Mouse (Mus musculus): ENCODE results near the gene Pced1b. TPM values are rescaled to one million over a fixed set of nuclear protein-coding genes. Genes with fewer than 3 reads are reported as not detected.

Pced1b gene
- polyA plus RNA-seq, 1 experiment from 2014 or later = 3.3 TPM

DNA sequence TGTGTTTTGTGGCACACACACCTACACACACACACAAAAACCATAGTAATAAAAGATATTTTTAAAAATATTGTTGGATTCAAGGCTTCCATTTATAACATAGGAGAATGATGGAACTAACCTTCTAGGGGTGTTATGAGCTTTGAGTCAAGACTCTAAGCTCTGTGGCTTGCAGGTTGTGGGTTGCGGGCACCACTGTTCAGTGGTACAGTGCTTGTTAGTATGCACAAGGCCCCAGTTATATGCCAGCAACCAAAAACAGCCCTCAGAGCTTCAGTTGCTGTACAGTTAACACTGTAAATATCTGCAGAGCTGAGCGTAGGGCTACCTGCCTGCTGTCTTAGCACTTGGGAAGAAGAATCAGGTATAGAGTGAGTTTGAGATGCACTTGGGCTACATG lies 144.5 kb downstream of the Pced1b start:
- H3K27ac ChIP-seq = no peak overlapping the region
- H3K4me3 ChIP-seq (ENCODE audit: inconsistent target) = no peak overlapping the region
- H3K79me2 ChIP-seq (ENCODE audit: inconsistent target) = no peaks in the 10 kb centered on the region
- no peaks in the 10 kb centered on the region for H3K36me3 ChIP-seq (ENCODE audit: inconsistent target)
- WGBS (ENCODE audit: missing documents) = 96% methylated on average over 2 of the region's 2 CpGs

DNA sequence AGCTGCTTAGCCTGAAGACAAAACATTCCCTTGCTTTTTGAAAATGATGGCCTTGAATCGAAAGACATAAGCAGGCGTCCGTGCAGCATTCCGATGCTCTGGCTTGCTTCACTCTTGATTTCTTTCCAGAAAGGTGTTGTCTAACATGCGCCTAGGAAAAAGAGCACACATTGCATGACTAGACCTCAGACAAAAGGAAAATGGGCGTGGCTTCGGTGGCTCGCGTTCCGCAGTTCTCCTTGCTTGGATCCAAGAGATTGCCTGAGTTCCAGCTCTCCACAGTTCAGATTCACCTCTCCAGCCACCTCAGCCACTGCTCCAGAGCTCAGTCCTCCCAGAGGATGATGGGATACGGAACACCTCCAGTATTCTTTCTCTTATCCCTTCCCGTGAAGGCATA lies 147.7 kb downstream of the Pced1b start:
- Histone ChIP-seq H3K36me3 (ENCODE audit: inconsistent target) (no peaks in the 10 kb centered on the region), H3K79me2 (ENCODE audit: inconsistent target) (no peaks in the 10 kb centered on the region), H3K27ac (no peak overlapping the region), H3K4me3 (ENCODE audit: inconsistent target) (no peak overlapping the region)
- 90% methylated on average over 12 of the region's 12 CpGs for WGBS (ENCODE audit: missing documents)

DNA sequence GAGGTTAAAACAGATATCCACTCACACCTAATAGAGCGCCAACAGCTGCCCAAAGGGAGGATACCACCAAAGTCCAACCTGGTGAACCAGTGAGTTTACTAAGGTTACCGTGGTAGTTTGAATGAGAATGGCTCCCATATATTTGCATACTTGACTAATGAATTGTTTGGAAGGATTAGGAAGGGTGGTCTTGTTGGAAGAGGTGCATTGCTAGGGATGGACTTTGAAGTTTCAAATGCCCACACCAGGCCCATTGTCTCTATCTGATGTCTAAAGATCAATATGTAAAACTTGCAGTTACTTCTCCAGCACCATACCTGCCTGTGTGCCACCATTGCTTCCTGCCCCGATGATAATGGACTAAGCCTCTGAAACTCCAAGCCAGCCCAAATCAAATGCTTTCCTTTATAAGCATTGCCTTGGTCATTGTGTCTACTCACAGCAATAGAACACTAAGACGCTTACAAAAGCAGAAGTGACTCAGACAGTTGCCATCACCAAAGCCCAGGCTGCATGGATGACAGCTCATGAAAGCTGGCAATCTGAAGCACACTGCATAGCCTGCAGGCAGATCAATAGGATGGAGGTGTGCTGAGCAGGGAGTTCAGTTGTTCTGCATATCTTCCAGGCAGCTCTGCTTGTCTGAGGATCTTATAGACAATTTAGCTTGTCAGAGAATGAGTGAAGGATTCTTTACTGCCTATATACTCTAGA lies 149.8 kb downstream of the Pced1b start:
- Histone ChIP-seq H3K79me2 (ENCODE audit: inconsistent target) (no peaks in the 10 kb centered on the region), H3K36me3 (ENCODE audit: inconsistent target) (no peaks in the 10 kb centered on the region), H3K4me3 (ENCODE audit: inconsistent target) (no peak overlapping the region), H3K27ac (no peak overlapping the region)
- 76% methylated on average over 4 of the region's 4 CpGs for WGBS (ENCODE audit: missing documents)

DNA sequence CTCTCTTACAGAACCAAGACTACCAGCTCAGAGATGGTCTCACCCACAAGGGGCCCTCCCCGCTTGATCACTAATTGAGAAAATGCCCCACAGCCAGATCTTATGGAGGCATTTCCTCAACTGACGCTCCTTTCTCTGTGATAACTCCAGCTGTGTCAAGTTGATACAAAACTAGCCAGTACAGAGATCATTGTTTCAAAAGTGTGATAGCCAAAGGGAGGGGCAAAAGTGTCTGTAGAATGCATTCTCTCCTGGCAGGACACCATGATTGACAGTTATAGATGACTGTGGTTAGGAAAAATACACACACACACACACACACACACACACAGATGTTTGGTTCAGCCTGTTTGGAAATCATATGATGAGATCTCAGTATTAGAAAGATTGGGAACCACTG lies 150.9 kb downstream of the Pced1b start:
- H3K4me3 ChIP-seq (ENCODE audit: inconsistent target) = no peak overlapping the region
- no peak overlapping the region for H3K27ac ChIP-seq
- H3K36me3 ChIP-seq (ENCODE audit: inconsistent target) = no peaks in the 10 kb centered on the region
- WGBS (ENCODE audit: missing documents) = 95% methylated on average over 2 of the region's 2 CpGs
- H3K79me2 ChIP-seq (ENCODE audit: inconsistent target) = no peaks in the 10 kb centered on the region

DNA sequence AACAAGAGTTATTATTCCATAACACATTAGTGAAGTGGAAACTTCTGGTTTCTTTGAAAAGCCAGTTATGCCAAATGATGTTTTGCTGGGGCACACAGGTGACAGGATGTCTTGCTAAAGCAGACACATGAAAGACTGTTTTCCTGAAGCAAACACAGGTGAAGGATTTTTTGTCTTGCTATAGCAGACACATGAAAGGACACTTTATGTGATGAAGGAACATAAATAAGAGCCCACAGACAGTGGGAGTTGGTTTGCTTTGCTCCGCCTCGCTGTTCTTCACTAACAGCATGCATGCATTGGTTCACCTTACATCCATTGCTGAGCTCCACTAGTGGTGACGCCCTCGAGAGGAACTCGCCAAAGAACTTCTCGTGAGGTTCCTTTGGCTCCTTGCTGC lies 154.0 kb downstream of the Pced1b start:
- Histone ChIP-seq H3K79me2 (ENCODE audit: inconsistent target) (no peaks in the 10 kb centered on the region), H3K36me3 (ENCODE audit: inconsistent target) (no peaks in the 10 kb centered on the region), H3K27ac (no peak overlapping the region), H3K4me3 (ENCODE audit: inconsistent target) (no peak overlapping the region)
- 95% methylated on average over 6 of the region's 6 CpGs for WGBS (ENCODE audit: missing documents)

DNA sequence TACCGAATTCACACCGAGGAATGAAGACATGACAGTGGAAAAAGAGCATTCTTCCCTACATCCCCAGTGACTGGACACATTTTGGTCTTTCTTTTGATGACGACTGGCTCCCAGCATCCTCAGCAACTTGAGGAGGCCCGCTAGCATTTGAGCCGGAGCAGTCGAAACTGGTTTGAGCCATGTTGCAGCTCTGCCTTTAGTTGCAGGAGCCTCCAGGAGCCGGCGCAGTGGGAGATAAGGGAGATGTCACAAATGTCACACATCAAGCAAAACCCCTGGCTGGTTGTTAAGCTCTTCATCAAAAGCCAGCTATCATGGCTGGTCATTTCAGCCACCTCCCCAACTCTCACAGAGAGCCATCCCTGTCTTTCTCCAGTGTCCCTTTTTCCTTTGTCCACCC lies 157.6 kb downstream of the Pced1b start:
- Histone ChIP-seq H3K27ac (no peak overlapping the region), H3K79me2 (ENCODE audit: inconsistent target) (no peaks in the 10 kb centered on the region), H3K4me3 (ENCODE audit: inconsistent target) (no peak overlapping the region), H3K36me3 (ENCODE audit: inconsistent target) (no peaks in the 10 kb centered on the region)
- WGBS (ENCODE audit: missing documents) = 91% methylated on average over 8 of the region's 8 CpGs

DNA sequence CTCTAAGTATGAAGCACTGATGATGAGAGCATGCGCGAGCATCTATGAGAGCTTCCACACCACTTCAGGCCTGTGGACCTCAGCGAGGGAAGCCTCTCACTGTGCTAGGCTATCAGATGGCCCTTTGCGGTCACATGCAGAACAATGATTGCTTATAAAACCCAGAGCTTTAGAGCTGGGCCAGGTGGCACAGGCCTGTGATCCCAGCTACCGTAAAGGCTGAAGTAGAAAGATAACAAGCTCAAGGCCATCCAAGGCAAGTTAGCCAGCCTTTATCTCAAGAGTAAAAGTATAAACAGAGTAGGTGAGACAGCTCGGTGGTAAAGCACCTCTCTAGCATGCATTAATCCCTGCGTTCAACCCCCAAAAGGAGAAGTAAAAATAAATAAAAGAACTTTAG lies 158.1 kb downstream of the Pced1b start:
- no peaks in the 10 kb centered on the region for H3K36me3 ChIP-seq (ENCODE audit: inconsistent target)
- WGBS (ENCODE audit: missing documents) = 88% methylated on average over 7 of the region's 7 CpGs
- no peak overlapping the region for H3K27ac ChIP-seq
- H3K4me3 ChIP-seq (ENCODE audit: inconsistent target) = no peak overlapping the region
- H3K79me2 ChIP-seq (ENCODE audit: inconsistent target) = no peaks in the 10 kb centered on the region

DNA sequence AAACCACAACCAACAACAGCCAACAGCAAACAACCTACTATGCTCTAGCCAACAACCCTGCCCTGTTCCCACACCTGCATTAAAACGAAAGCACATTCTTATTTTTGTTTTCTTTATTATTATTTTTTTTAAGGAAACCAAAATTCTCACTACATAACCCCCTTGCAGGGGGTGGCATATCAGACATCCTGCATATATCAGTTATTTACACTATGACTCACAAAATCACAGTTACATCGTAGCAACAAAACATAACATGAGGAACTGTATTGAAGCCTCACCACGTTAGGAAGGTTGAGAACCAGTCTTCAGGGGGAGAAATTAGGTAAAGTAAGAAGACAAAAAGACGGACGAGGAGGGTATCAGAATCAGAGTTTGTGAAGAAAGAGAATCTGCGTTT lies 159.2 kb downstream of the Pced1b start:
- Histone ChIP-seq H3K4me3 (ENCODE audit: inconsistent target) (no peak overlapping the region), H3K27ac (no peak overlapping the region), H3K36me3 (ENCODE audit: inconsistent target) (no peaks in the 10 kb centered on the region), H3K79me2 (ENCODE audit: inconsistent target) (no peaks in the 10 kb centered on the region)
- 90% methylated on average over 6 of the region's 6 CpGs for WGBS (ENCODE audit: missing documents)

DNA sequence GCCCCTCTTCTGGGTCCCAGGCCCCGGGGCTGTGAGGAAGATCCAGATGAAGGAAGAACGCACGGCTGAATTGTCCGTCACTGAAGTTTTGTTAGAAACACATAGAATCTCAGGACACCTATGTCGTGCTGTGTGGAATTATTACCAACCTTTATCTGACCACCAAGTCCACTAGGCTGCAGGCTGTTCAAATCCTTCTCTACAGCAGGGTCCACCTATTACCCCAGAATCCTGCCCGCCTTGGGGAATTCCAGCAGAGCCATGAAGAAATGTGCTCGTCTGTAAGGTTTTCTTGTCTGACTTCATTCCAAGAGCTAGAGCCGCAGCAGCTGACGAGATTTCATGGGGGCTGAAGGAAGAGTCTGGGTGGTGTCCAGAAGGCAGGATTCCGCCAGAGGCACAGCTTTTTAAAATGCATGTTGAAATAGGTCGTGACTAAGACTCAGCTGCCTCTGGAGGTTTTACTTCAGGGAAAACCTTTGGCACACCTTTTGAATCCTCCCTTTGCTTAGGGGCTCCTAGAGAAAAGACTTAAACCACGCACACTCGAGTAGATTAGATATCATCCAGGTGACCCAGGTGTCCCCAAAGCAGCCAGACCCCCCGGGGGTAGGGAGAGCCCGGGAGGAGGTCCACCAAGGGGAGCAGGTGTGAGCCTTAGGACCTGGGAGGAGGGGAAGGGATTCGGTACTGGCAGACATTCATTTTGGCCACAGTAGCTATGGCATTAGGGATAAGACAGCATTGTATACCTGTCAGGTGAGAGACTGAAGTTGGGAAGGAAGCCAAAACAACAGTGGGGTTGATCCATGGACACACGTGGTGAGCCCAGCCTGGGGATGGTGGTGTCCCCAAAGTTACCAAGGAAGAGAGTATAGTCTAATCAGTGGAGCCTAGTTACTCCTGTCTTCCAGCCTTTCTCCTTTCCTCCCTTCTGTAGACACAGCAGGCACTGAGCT lies 160.9 kb downstream of the Pced1b start:
- Histone ChIP-seq H3K4me3 (ENCODE audit: inconsistent target) (no peak overlapping the region), H3K79me2 (ENCODE audit: inconsistent target) (no peaks in the 10 kb centered on the region), H3K36me3 (ENCODE audit: inconsistent target) (no peaks in the 10 kb centered on the region), H3K27ac (no peak overlapping the region)
- WGBS (ENCODE audit: missing documents) = 89% methylated on average over 17 of the region's 17 CpGs

DNA sequence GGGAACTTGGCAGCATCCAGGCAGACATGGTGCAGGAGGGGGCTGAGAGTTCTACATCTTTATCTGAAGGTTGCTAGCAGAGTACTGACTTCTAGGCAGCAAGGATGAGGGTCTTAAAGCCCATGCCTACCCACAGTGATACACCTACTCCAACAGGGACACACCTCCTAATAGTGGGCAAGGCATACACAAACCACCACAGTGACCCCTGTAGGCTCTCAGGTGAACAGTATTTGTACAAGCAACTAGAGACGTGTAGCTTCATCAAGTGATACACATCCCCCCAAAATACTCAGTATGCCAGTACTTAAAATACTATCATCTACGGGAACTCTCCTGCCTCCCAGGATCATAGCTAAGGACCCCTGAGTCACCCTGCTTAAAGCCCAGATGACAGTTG lies 164.2 kb downstream of the Pced1b start:
- H3K4me3 ChIP-seq (ENCODE audit: inconsistent target) = no peak overlapping the region
- no peak overlapping the region for H3K27ac ChIP-seq
- H3K79me2 ChIP-seq (ENCODE audit: inconsistent target) = no peaks in the 10 kb centered on the region
- WGBS (ENCODE audit: missing documents) = 86% methylated on average over 2 of the region's 2 CpGs
- no peaks in the 10 kb centered on the region for H3K36me3 ChIP-seq (ENCODE audit: inconsistent target)

DNA sequence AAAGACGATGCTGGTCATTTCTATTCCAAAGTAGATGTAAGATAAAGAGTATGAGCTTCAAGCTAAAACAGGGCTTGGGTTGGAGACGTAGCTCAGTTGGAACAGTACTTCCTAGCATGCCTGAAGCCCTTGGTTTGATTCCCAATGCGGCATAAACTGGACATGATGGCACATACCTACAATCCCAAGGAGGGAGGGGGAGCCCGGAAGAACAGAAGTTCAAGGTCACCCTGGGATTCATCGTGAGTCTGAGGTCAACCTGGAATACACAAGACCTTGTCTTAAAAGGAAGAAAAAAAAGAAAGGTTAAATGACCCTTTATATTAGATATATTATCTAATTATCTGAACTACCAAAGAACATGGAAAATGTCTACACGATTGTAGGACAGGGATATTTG lies 164.8 kb downstream of the Pced1b start:
- Histone ChIP-seq H3K27ac (no peak overlapping the region), H3K79me2 (ENCODE audit: inconsistent target) (no peaks in the 10 kb centered on the region), H3K4me3 (ENCODE audit: inconsistent target) (no peak overlapping the region), H3K36me3 (ENCODE audit: inconsistent target) (no peaks in the 10 kb centered on the region)
- 93% methylated on average over 6 of the region's 6 CpGs for WGBS (ENCODE audit: missing documents)

DNA sequence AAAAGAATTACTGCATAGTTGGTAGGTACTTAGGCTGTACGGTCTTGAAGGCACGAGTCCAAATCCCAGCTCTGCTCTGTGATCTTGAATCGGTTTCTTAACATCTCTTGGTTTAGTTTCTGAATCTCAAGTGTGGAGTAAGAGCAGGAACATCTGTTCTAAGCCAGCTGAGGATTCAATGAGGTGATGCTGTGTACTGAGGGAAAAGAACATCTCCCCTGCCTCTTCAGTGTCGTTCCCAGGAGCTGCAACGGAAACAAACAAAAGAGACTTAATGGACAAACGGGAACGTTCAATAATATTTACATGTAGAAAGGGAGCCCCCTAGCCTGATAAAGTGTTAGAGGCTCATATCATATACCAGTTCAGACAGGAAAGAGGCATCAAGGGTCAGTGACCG lies 165.4 kb downstream of the Pced1b start:
- Histone ChIP-seq H3K36me3 (ENCODE audit: inconsistent target) (no peaks in the 10 kb centered on the region), H3K79me2 (ENCODE audit: inconsistent target) (no peaks in the 10 kb centered on the region), H3K4me3 (ENCODE audit: inconsistent target) (no peak overlapping the region), H3K27ac (no peak overlapping the region)
- 91% methylated on average over 8 of the region's 8 CpGs for WGBS (ENCODE audit: missing documents)

DNA sequence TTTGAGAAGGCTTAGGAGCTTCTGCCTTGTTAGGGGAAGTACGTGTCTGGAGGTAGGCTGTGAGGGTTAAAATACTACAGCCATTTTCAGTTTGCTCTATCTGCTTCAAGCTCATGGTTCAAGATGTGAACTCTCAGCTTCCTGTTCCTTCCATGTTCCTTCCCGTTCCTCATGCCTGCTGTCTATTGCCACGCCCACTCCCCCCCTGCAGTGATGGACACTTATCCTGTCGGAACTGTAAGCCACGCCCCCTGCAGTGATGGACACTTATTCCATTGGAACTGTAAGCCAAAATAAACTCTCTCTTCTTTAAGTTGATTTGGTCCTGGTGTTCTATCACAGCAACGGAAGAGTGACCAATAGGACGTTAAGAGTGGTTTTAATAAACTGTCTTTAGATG lies 166.0 kb downstream of the Pced1b start:
- Histone ChIP-seq H3K27ac (no peak overlapping the region), H3K36me3 (ENCODE audit: inconsistent target) (no peaks in the 10 kb centered on the region), H3K79me2 (ENCODE audit: inconsistent target) (no peaks in the 10 kb centered on the region), H3K4me3 (ENCODE audit: inconsistent target) (no peak overlapping the region)
- 89% methylated on average over 7 of the region's 7 CpGs for WGBS (ENCODE audit: missing documents)

DNA sequence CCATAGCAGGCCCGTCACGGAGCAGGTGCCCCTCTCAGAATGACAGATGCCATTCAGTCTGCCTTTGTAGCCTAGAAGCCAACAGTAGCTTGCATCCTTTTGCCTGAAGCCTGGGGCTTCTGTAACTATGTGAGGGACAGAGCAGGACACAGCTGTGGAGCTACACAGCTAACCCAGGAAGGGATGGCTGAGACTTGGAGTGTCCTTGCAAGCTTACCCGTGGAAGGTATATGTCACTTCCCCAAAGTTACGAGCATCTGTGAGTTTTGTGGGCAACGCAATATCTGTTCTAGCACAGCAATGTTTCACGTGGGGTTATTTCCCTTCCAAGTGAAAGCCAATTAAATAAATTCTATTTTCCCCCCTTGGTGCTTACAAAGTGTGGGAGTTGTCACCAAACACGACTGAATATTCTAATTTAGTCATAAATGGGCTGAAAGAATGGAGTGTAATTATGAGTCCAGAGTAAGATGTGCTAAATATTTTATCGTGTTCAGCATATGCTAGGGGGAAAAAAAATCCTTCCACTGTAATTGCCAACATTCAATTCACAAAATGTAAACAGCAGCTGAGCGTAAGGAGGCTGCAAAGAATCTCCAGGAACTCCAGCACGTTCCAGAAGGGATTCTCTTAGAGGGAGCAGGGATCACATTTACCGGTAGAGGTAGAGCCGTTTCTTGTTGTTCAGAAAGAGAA lies 168.0 kb downstream of the Pced1b start:
- H3K79me2 ChIP-seq (ENCODE audit: inconsistent target) = no peaks in the 10 kb centered on the region
- H3K4me3 ChIP-seq (ENCODE audit: inconsistent target) = no peak overlapping the region
- H3K36me3 ChIP-seq (ENCODE audit: inconsistent target) = no peaks in the 10 kb centered on the region
- whole genome bisulfite sequencing (ENCODE audit: missing documents) = 70% methylated on average over 12 of the region's 12 CpGs
- H3K27ac ChIP-seq = no peak overlapping the region

DNA sequence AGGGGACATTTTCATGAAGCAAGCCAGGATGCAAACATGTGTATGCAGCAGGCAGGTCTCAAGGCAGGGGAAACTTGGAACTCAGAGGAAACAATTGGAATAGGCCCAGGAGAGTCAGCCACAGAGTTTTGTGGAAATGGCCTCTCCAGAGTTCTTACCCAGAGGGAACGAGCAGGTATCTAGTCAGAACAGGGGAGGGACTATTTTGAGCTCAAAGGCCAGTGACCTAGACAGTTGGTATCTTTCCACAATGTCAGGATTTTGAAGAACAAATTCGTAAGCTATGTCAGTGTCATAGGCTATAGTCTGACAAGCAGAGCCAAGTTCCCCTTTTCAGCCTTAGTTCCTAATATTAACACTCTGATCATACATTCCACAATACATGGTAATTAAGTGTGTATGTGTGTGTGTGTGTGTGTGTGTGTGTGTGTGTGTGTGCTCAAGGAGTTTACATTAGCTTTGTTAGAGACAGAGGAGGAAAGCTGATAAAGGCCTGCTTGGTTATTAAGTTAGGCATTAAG lies 168.6 kb downstream of the Pced1b start:
- Histone ChIP-seq H3K36me3 (ENCODE audit: inconsistent target) (no peaks in the 10 kb centered on the region), H3K4me3 (ENCODE audit: inconsistent target) (no peak overlapping the region), H3K79me2 (ENCODE audit: inconsistent target) (no peaks in the 10 kb centered on the region), H3K27ac (no peak overlapping the region)
- WGBS (ENCODE audit: missing documents) = 7% methylated on average over 2 of the region's 2 CpGs
